Mouse (Mus musculus) intestine, embryonic 15.5 days (tissue): ENCODE measurements around the gene Klc4. TPM values are rescaled to one million over a fixed set of nuclear protein-coding genes. Genes with fewer than 3 reads are reported as not detected.

Experiments used
- ATAC-seq: fragments of 200-750 bp; cut with Nextera tagmentation; 2 replicates; pipeline ENCODE4 v1.8.0; 2017; ENCODE audit warnings: moderate TSS enrichment, moderate library complexity
- H3K27ac ChIP-seq: fragments of 300-500 bp; sonication (generic); 2 replicates; pipeline ENCODE4 v1.5.1; 2015; ENCODE audit warnings: mild to moderate bottlenecking, inconsistent platforms
- H3K27me3 ChIP-seq: fragments of 300-500 bp; sonication (generic); replicated peaks from 2 replicates; pipeline ENCODE4 v1.6.1; 2015; ENCODE audit warnings: inconsistent platforms
- H3K36me3 ChIP-seq: fragments of 300-500 bp; sonication (generic); 2 replicates; pipeline ENCODE4 v1.6.1; 2015; ENCODE audit warnings: inconsistent platforms
- H3K4me1 ChIP-seq: fragments of 300-500 bp; sonication (generic); replicated peaks from 2 replicates; pipeline ENCODE4 v1.6.1; 2015; ENCODE audit warnings: inconsistent platforms
- H3K4me2 ChIP-seq: fragments of 300-500 bp; sonication (generic); replicated peaks from 2 replicates; pipeline ENCODE4 v1.6.1; 2015; ENCODE audit warnings: mild to moderate bottlenecking, inconsistent platforms
- H3K4me3 ChIP-seq: fragments of 300-500 bp; sonication (generic); replicated peaks from 2 replicates; pipeline ENCODE4 v1.5.1; 2015; ENCODE audit warnings: inconsistent platforms
- H3K9ac ChIP-seq: fragments of 300-500 bp; sonication (generic); 2 replicates; pipeline ENCODE4 v1.6.1; 2015; ENCODE audit warnings: inconsistent platforms
- H3K9me3 ChIP-seq: fragments of 300-500 bp; sonication (generic); 2 replicates; pipeline ENCODE4 v1.6.1; 2016; ENCODE audit warnings: inconsistent platforms
- WGBS: fragments of 180-500 bp; shearing (Covaris S2); methylation state at CpG from one replicate; pipeline ENCODE4 v1.1.7; 2015; 5-methylcytosine and 5-hydroxymethylcytosine counted together
- polyA plus RNA-seq: library from polyadenylated mRNA; unstranded; fragments of >200 nt; fragmentation: Nextera tagmentation; extraction: Ambion mirVana; gene quantifications from 2 replicates; pipeline ENCODE4 v1.2.1, GENCODE M21; 2015

Gene Klc4
- 64.6 and 73.2 TPM in 2 replicates for polyA plus RNA-seq

DNA sequence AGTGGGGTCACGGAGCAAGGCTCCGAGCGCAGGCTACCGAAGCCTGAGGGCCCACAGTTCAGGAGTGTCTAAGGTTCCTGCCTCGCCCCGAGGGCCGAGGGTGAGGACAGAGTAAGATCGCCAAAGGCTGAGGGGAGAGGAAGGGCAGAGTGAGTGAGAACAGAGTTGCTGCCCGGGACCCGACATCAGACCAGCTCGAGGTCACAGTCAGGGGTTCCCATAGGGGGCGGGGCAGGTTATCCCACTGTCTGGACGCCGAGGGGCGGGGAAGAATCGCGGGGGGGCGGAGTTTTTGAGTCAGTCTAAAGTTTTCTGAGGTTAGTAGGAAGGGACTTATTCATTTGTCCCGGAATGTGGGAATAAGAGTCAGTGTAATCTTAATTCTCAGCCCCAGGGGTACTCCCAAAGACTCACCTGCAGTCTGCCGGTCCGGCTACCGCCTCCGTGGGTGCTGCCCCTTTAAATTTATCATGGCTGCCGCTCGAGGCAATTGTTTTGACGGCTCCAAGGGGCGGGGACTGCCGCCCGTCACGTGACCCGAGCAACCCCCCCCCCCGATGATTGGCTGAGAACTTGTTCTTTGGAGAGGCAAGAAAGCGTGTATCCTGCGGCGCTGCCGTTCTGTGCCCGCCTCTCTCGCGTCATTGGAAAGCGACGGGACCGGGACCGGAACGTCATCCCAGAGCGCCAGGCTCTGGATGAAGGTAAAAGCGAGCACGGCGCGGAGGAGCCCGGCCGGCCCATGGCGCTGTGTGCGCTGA, at the start of gene Klc4, which contains the start of gene Mrpl2:
TSS of gene Klc4 (minus strand) at position 462 of the 761 bp plus-strand sequence.
TSS of gene Mrpl2 (plus strand) at position 669 of the 761 bp plus-strand sequence.
- Histone ChIP-seq H3K9me3 (no peaks in the 10 kb centered on the region), H3K4me2 (peak within 1 kb of the TSS; percentile 75), H3K4me3 (peak within 1 kb of the TSS; percentile 85), H3K27ac (peak within 1 kb of the TSS; percentile 89), H3K36me3 (peaks cover 16% of the 10 kb centered on the region; the same call in 1 of the 2 replicates), H3K27me3 (no peaks in the 10 kb centered on the region), H3K9ac (peak within 1 kb of the TSS; percentile 92), H3K4me1 (peaks cover 24% of the 10 kb centered on the region)
- under 1% methylated on average over 53 of the region's 53 CpGs for WGBS
- ATAC-seq, result peak; percentile 75

GRCm38 (mm10) chr17:46694517-46695063, 48.8 kb upstream of the Klc4 start:
- H3K4me3 ChIP-seq, result no peak overlapping the region

GRCm38 (mm10) chr17:46691390-46691789, 45.6 kb upstream of the Klc4 start:
- H3K9me3 ChIP-seq, result no peaks in the 10 kb centered on the region
- H3K4me3 ChIP-seq, result no peak overlapping the region
- H3K27me3 ChIP-seq, result no peaks in the 10 kb centered on the region
- no peak overlapping the region for H3K9ac ChIP-seq
- no peak for ATAC-seq
- peaks cover 14% of the 10 kb centered on the region for H3K36me3 ChIP-seq
- H3K27ac ChIP-seq, result no peak overlapping the region
- whole genome bisulfite sequencing, result 74% methylated on average over 2 of the region's 2 CpGs
- no peak overlapping the region for H3K4me2 ChIP-seq
- H3K4me1 ChIP-seq, result no peaks in the 10 kb centered on the region

More at GRCm38 (mm10) chr17:46694517-46695063, 48.8 kb upstream of the Klc4 start:
- H3K27me3 ChIP-seq, result no peaks in the 10 kb centered on the region
- no peak overlapping the region for H3K27ac ChIP-seq
- WGBS, result 85% methylated on average over 1 of the region's 1 CpGs
- H3K36me3 ChIP-seq, result peaks cover 3% of the 10 kb centered on the region; the same call in 1 of the 2 replicates
- H3K4me1 ChIP-seq, result 0 out of 2 replicates have a peak, but pooled peaks cover 2% of the 10 kb centered on the region
- no peak overlapping the region for H3K9ac ChIP-seq
- no peak for ATAC-seq
- no peak overlapping the region for H3K4me2 ChIP-seq
- H3K9me3 ChIP-seq, result no peaks in the 10 kb centered on the region

- H3K27me3 ChIP-seq, result no peaks in the 10 kb centered on the region
- no peak overlapping the region for H3K27ac ChIP-seq
- H3K4me3 ChIP-seq, result no peak overlapping the region
- H3K9me3 ChIP-seq, result no peaks in the 10 kb centered on the region
- H3K4me2 ChIP-seq, result no peak overlapping the region
- peaks cover 20% of the 10 kb centered on the region for H3K36me3 ChIP-seq
- no peak for ATAC-seq
- no peaks in the 10 kb centered on the region for H3K4me1 ChIP-seq
- H3K9ac ChIP-seq, result no peak overlapping the region
- WGBS, result 90% methylated on average over 12 of the region's 12 CpGs
Measured at GRCm38 (mm10) chr17:46690665-46691064, 44.8 kb upstream of the Klc4 start.

GRCm38 (mm10) chr17:46685913-46686312, 40.1 kb upstream of the Klc4 start:
- Histone ChIP-seq H3K4me2 (no peak overlapping the region), H3K4me3 (no peak overlapping the region), H3K27me3 (no peaks in the 10 kb centered on the region), H3K36me3 (peaks cover 46% of the 10 kb centered on the region), H3K9me3 (no peaks in the 10 kb centered on the region), H3K27ac (no peak overlapping the region), H3K9ac (no peak overlapping the region), H3K4me1 (peaks cover 9% of the 10 kb centered on the region)
- no peak for ATAC-seq
- WGBS, result 89% methylated on average over 6 of the region's 6 CpGs

DNA sequence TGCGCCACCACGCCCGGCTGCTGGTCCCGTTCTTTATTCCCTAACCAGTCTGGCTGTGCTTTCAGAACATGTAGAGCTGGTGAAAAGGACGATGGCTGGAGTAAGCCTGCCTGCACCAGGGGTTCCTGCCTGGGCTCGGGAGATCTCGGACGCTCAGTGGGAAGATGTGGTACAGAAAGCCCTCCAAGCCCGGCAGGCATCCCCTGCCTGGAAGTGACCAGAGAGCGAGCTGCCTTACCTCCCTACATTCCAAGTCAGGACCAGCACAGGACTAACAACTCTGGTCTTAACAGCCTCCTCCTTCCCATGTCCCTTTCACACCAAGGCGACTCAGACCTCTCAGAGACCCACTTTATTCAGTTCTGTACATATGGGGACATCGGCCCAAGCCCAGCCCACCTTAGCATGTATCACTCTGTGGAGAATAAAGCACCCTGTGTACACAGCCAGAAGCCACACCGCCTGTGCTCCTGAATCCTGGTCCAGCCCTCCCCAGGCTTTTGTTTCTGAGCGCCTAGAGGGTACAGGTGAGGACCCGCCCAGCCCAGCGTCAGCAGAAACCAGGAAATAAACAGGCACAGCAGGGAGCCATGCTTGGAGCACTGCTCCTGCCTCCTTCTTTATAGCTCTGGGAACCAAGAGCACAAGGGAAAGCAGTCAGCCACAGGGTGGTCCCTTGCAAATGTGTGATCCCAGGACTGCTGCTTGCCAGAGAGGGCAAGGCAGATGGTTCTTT, 37.0 kb upstream of the Klc4 start:
- no peaks in the 10 kb centered on the region for H3K27me3 ChIP-seq
- no peak overlapping the region for H3K27ac ChIP-seq
- no peak overlapping the region for H3K4me3 ChIP-seq
- ATAC-seq, result no peak
- WGBS, result 80% methylated on average over 16 of the region's 16 CpGs
- peaks cover 23% of the 10 kb centered on the region for H3K4me1 ChIP-seq
- peaks cover 48% of the 10 kb centered on the region for H3K36me3 ChIP-seq
- H3K4me2 ChIP-seq, result no peak overlapping the region
- no peaks in the 10 kb centered on the region for H3K9me3 ChIP-seq
- no peak overlapping the region for H3K9ac ChIP-seq

DNA sequence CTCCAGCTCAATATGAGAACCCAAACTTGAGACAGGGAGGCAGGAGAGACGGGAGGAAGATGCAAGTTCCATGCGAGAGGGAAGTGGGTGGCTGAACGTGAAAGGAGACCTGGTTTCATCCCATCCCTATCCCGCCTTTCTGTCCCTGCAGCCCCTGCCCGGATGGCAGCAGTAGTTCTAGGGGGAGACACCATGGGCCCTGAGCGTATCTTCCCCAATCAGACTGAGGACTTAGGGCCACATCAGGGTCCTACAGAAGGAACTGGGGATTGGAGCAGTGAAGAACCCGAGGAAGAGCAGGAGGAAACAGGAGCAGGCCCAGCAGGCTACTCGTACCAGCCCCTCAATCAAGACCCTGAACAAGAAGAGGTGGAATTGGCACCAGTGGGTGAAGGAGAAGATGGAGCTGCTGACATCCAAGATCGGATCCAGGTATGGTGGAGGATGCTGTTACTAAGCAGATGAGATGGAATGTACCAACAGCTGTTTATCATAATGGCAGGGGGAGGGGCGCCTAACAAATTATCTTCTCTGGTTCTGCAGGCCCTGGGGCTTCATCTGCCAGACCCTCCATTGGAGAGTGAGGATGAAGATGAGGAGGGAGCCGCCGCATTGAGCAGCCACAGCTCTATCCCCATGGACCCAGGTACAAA, 35.8 kb upstream of the Klc4 start:
- ATAC-seq, result no peak
- H3K27ac ChIP-seq, result peak overlapping the region; percentile 54; the same call in 1 of the 2 replicates

GRCm38 (mm10) chr17:46680760-46681373, 35.0 kb upstream of the Klc4 start, which contains the start of gene Klhdc3:
Gene Klhdc3 (minus strand): TSS chr17:46680914.
- H3K4me2 ChIP-seq, result peak within 1 kb of the TSS; percentile 92
- peak within 1 kb of the TSS; percentile 93 for H3K27ac ChIP-seq
- peak; percentile 99 for ATAC-seq
- peak within 1 kb of the TSS; percentile 89 for H3K4me3 ChIP-seq
- peaks cover 47% of the 10 kb centered on the region for H3K36me3 ChIP-seq
- H3K9ac ChIP-seq, result peak within 1 kb of the TSS; percentile 76
- under 1% methylated on average over 49 of the region's 49 CpGs for WGBS
- H3K27me3 ChIP-seq, result no peaks in the 10 kb centered on the region
- H3K9me3 ChIP-seq, result no peaks in the 10 kb centered on the region
- H3K4me1 ChIP-seq, result peaks cover 23% of the 10 kb centered on the region

More for the DNA sequence above, 35.8 kb upstream of the Klc4 start:
- Histone ChIP-seq H3K4me1 (peaks cover 23% of the 10 kb centered on the region), H3K36me3 (peaks cover 46% of the 10 kb centered on the region), H3K9ac (peak overlapping the region; percentile 58), H3K4me3 (peak overlapping the region; percentile 89), H3K4me2 (peak overlapping the region; percentile 92), H3K9me3 (no peaks in the 10 kb centered on the region), H3K27me3 (no peaks in the 10 kb centered on the region)
- WGBS, result 23% methylated on average over 12 of the region's 12 CpGs

- Histone ChIP-seq H3K4me1 (peaks cover 25% of the 10 kb centered on the region), H3K36me3 (peaks cover 42% of the 10 kb centered on the region), H3K27ac (peak overlapping the region; percentile 93), H3K27me3 (no peaks in the 10 kb centered on the region), H3K4me3 (peak overlapping the region; percentile 89), H3K4me2 (peak overlapping the region; percentile 71), H3K9me3 (no peaks in the 10 kb centered on the region), H3K9ac (peak overlapping the region; percentile 76)
- WGBS, result under 1% methylated on average over 34 of the region's 34 CpGs
- ATAC-seq, result no peak; the same call in none of the 2 replicates
Measured at GRCm38 (mm10) chr17:46679843-46680759, 34.3 kb upstream of the Klc4 start.

DNA sequence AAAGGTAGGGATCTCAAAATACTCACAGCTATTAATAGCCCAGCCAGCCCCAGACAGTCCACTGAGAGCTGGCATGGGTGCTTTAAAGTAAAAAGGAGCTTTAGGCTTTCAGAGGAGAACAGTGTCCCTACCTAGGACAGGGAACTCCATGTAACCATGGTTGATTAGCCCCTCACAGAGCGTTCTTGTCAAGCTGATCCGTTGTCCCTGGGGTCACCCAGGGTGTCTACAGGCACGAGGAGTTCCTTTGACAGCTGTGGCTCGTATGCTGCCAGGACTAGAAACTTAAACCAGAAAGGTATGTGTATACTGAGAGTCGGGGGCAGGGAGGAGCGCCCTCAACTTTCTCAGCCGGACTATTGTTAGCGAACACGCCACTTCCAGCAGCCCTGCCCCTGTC, 33.1 kb upstream of the Klc4 start:
- WGBS, result 53% methylated on average over 9 of the region's 9 CpGs
- Histone ChIP-seq H3K27me3 (no peaks in the 10 kb centered on the region), H3K9me3 (no peaks in the 10 kb centered on the region), H3K4me1 (peaks cover 34% of the 10 kb centered on the region), H3K36me3 (peaks cover 36% of the 10 kb centered on the region), H3K27ac (no peak overlapping the region), H3K9ac (peak overlapping the region; percentile 76), H3K4me2 (peak overlapping the region; percentile 71), H3K4me3 (peak overlapping the region; percentile 89; the same call in 1 of the 2 replicates)
- no peak for ATAC-seq
